Mouse (Mus musculus) thymus, postnatal 36 days (tissue): Measurements from ENCODE around the gene H1fnt.
A peak's percentile ranks its signal among the peaks of the same experiment; 100 is the strongest.

ENCODE experiments used
- DNase-seq, 2 experiments: peaks; one replicate each; pipeline ENCODE4 v3.0.0; 2022; ENCODE audit warnings: mixed read lengths in 2 of 2

Gene H1fnt

GRCm38 (mm10) chr15:98257193-98257592 is at the start of gene H1fnt:
Gene H1fnt, minus strand, starts transcription at chr15:98257293.
- no peak for DNase-seq

DNA sequence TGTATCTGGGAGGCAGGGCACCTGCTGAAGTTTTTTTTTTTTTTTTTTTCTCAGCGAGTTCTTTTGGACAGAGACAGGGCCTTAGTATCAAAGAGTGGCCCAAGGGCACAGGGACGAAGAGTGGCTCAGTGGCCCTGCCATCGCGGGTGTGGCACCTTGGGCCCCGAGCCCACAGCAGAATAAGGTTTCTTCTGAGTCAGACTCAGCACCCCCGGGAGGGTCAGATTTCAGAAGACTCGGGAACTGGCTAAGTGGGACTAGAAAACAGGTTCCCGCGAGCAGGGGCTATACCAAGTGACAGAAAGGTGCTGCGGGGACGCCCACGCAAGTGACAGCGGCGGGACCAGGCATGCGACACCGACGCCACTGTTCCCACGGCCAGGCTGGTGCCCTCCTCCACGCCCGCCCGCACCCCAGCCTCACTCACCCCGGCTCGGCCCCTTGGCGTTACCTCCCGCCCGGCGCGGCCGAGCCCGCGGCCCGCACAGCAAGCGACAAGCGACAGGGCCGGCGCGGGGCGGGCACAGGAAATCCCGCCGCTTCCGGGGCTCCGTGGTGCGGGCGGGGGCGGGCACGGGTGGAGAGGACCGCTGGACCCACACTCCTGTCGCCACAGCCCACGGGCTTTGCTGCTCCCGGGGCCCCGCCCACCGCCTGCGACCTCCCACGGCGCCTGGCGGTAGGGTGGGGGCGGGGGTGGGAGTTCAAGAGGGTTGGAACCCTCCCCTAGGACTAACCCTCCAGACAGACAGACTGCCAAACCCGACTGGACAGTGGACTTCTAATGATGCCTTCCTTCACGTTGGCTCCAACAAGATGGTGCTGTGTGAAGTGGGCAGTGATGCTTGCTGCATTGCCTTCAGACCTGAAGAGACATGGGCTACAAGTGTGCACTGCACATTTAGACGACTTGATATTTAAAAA is 38.8 kb upstream of the H1fnt start, which contains the start of gene Zfp641:
Zfp641 (minus strand) TSS at position 534 of the 924 bp plus-strand sequence.
- DNase-seq = peak in 1 of 2 experiments; percentile 11

- DNase-seq = no peak
Measured at GRCm38 (mm10) chr15:98293651-98294050, 36.6 kb upstream of the H1fnt start.

DNA sequence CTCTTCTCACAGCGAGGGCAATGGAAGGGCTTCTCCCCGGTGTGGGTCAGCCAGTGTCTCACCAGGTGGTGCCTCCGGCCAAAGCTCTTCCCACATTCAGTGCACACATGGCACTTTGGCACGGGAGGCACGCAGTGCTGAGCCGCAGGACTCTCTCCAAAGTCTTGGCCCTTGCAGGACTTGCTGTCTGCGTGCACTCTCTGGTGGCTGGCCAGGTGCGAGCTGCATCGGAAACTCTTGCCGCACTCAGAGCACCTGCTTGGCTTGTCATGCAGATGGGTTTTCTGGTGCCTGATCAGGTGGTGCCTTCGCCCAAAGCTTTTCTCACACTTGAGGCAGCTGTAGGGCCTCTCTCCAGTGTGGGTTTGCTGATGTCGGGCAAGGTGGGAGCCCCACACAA is 31.5 kb upstream of the H1fnt start:
- peak; percentile 25 to 49 for DNase-seq

DNA sequence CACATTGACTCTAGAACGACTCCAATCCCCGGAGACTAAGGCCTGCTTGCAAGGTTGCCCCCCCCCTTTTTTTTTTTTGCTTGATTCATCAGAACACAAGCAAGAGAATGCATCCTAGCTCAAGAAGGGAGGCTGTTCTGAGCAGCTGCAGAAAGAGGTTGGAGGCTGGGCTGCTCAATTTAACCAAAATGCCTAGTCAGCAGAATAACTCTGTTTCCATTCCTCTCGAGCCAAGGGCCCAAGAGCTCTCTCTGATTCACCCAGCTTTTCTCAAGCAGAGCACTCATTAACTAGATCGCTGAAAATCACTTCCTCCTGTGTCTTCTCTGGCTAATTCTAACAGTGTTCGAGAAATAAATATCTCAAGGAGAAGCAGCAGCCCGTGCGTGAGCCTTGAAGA is 29.3 kb upstream of the H1fnt start:
- DNase-seq = no peak

GRCm38 (mm10) chr15:98257776-98258175 is 683 bp upstream of the H1fnt start:
- DNase-seq = no peak

GRCm38 (mm10) chr15:98256271-98256670 is 822 bp downstream of the H1fnt start:
- no peak for DNase-seq

- no peak for DNase-seq
Measured at GRCm38 (mm10) chr15:98235442-98235841, 21.7 kb downstream of the H1fnt start.

- no peak for DNase-seq
Measured at GRCm38 (mm10) chr15:98234350-98234749, 22.7 kb downstream of the H1fnt start, which contains the start of gene Olfr286. Gene Olfr286, minus strand, starts transcription at chr15:98234450.

DNA sequence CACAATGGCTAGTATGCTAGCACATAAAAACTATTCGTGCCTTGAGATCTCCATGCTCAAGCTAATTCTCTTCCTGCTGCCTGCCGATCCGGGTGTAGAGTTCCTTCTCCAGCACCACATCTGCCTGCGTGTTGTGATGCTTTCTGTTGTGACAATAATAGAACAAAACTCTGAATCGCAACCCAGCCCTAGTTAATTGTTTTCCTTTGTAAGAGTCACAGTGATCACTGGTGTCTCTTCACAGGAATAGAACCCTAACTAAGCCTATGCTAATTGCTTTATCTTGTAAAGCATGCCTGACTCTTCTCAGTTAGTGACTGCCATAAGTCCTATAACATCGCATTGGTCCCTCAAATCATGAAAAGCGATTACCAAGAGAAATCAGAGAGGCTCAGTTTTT is 31.0 kb downstream of the H1fnt start:
- no peak for DNase-seq

GRCm38 (mm10) chr15:98225610-98226009 is 31.5 kb downstream of the H1fnt start:
- DNase-seq = no peak

DNA sequence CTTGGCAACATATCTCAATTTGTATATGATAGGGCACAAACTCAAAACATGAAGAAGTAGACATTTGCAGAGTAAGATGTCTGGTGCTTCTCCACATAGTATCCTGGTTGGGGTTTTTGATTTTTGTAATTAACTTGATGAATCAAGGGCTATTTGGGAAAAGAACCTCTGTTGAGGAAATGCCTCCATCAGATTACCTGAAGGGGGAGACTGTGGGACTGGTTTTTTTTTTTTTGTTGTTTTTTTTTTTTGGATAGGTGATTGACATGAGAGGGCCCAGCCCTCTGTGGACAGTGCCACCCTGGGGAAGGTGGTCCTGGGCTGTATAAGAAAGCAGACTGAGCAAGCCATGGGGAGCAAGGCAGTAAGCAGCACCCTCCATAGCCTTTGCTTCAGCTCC is 34.7 kb downstream of the H1fnt start:
- DNase-seq = no peak

DNA sequence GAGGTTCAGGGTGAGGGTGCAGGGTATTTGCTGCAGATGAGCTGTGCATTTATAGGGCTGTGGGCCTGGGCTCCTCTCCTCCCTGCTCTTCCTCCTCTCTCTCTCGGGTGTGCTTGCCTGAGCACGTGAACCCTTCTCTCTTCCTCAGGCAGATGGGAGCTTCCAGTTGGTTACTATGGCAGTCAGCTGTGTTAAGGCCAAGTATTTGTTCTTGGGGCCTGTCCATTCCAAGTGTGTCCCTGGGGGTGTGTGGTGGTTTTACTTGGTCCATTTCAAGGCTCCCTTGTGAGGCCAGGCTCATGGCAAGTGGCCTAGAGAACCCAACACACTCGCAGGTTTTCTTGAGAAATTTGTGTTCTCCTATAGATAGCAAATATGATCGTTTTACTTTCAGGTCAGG is 36.2 kb downstream of the H1fnt start, which contains the start of the genes Gm44579 and Olfr287:
Gm44579 (minus strand) TSS at position 101 of the 400 bp plus-strand sequence.
Olfr287 (minus strand) TSS at position 180 of the 400 bp plus-strand sequence.
- DNase-seq = no peak

DNA sequence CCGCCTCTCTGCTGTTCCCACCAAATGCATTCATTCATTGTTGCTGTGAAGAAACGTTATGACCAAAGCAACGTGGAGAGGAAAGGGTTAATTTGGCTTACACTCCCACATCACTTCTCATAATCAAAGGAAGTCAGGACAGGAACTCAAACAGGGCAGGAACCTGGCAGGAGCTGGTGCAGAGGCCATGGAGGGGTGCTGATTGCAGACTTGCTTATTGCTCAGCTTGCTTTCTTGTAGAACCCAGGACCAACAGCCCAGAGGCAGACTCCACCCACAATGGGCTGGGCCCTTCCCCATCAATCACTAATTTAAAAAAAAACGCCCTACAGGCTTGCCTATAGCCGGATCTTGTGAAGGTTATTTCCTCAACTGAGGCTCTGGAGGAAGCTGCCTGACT is 43.0 kb downstream of the H1fnt start:
- DNase-seq = no peak

DNA sequence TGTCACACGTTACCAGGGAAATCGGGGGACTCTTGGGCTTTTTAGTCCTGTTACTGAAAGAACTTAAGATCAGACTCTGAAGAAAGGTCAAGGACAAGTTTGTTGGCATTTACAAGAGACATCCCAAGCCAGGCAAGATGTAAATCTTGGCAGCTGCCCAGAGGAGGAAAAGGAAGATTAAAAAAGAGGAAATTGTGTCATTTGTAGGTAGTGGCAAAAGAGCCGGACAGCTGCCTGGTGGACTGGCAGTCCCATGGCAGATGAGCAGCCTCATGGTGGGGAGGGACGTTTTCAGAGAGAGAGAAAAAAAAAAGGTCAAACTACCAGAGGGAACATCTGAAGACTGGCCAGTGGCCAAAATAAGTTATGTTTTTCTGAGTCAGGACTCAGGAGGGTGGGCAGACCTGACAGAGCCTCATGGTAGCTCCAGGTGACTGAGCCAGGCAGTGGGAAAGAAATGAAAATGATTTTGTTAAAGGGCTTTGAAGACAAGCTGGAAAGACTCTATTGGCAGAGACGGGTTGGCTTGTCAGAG is 43.7 kb downstream of the H1fnt start:
- DNase-seq = no peak

GRCm38 (mm10) chr15:98209676-98210075 is 47.4 kb downstream of the H1fnt start:
- DNase-seq = no peak
